Mouse (Mus musculus): ENCODE measurements around the gene Ugt2b38.
"Not testable (repeated sequence)": the region's sequence is repeated elsewhere in the genome, so short reads cannot be mapped to it uniquely, and the experiment has no call there.

Gene Ugt2b38

DNA sequence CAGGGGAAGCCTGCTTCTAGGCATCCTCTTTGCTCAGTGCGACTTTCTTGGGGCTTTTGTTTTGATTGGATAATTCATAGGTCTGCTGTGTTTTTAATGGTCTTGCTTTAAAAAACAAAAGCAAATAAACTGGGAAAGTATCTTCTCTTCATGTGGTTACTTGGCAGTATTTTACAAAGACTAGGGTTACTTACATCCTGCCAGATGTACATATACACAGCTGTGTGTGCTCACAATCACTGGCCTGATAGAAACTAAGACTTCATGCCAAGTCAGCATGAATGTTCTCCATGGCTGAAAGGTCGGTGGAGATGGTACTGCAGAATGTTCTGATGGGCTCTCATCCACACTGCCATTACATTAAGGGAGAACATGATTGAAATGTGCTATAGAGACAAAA, 33.2 kb downstream of the Ugt2b38 start:
- H3K4me1 ChIP-seq (replicated peaks; ENCODE audit: low read depth, low read length) = no peaks in the 10 kb centered on the region
- TF ChIP-seq CTCF (conservative IDR thresholded peaks at IDR 0.05; ENCODE audit: low read length) (no peak), NANOG (IDR thresholded peaks at IDR 0.05; ENCODE audit: borderline replicate concordance, low read length) (no peak), POU5F1 (IDR thresholded peaks at IDR 0.05; ENCODE audit: borderline replicate concordance, low read length) (no peak)
- H3K36me3 ChIP-seq (ENCODE audit: insufficient read depth, low read length) = no peaks in the 10 kb centered on the region
- no peaks in the 10 kb centered on the region for H3K9me3 ChIP-seq (ENCODE audit: low read length)
- no peaks in the 10 kb centered on the region for H3K27me3 ChIP-seq (ENCODE audit: insufficient read depth, low read length)
- no peak overlapping the region for H3K4me3 ChIP-seq (replicated peaks; ENCODE audit: low read length)

GRCm38 (mm10) chr5:87380234-87380633, 43.8 kb downstream of the Ugt2b38 start:
- H3K4me1 ChIP-seq (replicated peaks; ENCODE audit: low read depth, low read length) = no peaks in the 10 kb centered on the region
- H3K27me3 ChIP-seq (ENCODE audit: insufficient read depth, low read length) = no peaks in the 10 kb centered on the region
- no peak overlapping the region for H3K4me3 ChIP-seq (replicated peaks; ENCODE audit: low read length)
- H3K36me3 ChIP-seq (ENCODE audit: insufficient read depth, low read length) = no peaks in the 10 kb centered on the region
- TF ChIP-seq CTCF (conservative IDR thresholded peaks at IDR 0.05; ENCODE audit: low read length) (no peak), NANOG (IDR thresholded peaks at IDR 0.05; ENCODE audit: borderline replicate concordance, low read length) (no peak), POU5F1 (IDR thresholded peaks at IDR 0.05; ENCODE audit: borderline replicate concordance, low read length) (no peak)
- H3K9me3 ChIP-seq (ENCODE audit: low read length) = no peaks in the 10 kb centered on the region

DNA sequence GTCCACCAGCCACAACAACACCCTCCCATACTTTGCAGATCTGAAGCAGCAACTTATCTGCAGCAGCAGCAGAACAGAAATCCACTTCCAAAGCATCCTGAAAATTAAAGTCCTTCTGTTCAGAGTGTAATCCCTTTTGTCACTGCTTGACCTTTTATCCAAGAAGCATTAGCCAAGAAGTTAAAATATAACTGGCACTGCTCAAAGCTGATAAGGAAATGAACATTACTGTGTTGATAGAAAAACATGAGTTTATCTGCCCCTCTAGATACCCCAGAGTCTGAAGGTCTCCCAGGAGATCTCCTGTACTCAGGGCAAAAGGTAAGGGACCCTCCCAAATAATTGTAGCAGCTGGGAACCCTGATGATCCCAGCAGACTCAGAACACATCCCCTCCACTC, 44.2 kb downstream of the Ugt2b38 start:
- Histone ChIP-seq H3K4me3 (replicated peaks; ENCODE audit: low read length) (no peak overlapping the region), H3K4me1 (replicated peaks; ENCODE audit: low read depth, low read length) (no peaks in the 10 kb centered on the region), H3K36me3 (ENCODE audit: insufficient read depth, low read length) (no peaks in the 10 kb centered on the region), H3K27me3 (ENCODE audit: insufficient read depth, low read length) (no peaks in the 10 kb centered on the region), H3K9me3 (ENCODE audit: low read length) (no peaks in the 10 kb centered on the region)
- TF ChIP-seq POU5F1 (IDR thresholded peaks at IDR 0.05; ENCODE audit: borderline replicate concordance, low read length) (no peak), CTCF (conservative IDR thresholded peaks at IDR 0.05; ENCODE audit: low read length) (no peak), NANOG (IDR thresholded peaks at IDR 0.05; ENCODE audit: borderline replicate concordance, low read length) (no peak)

GRCm38 (mm10) chr5:87375874-87376383, 48.1 kb downstream of the Ugt2b38 start:
- H3K4me1 ChIP-seq (replicated peaks; ENCODE audit: low read depth, low read length) = no peaks in the 10 kb centered on the region
- no peak overlapping the region for H3K4me3 ChIP-seq (replicated peaks; ENCODE audit: low read length)
- TF ChIP-seq NANOG (IDR thresholded peaks at IDR 0.05; ENCODE audit: borderline replicate concordance, low read length) = no peak
- no peak for TF ChIP-seq CTCF (conservative IDR thresholded peaks at IDR 0.05; ENCODE audit: low read length)
- TF ChIP-seq POU5F1 (IDR thresholded peaks at IDR 0.05; ENCODE audit: borderline replicate concordance, low read length) = no peak
- no peaks in the 10 kb centered on the region for H3K27me3 ChIP-seq (ENCODE audit: insufficient read depth, low read length)
- no peaks in the 10 kb centered on the region for H3K36me3 ChIP-seq (ENCODE audit: insufficient read depth, low read length)
- peaks cover 4% of the 10 kb centered on the region for H3K9me3 ChIP-seq (ENCODE audit: low read length)

DNA sequence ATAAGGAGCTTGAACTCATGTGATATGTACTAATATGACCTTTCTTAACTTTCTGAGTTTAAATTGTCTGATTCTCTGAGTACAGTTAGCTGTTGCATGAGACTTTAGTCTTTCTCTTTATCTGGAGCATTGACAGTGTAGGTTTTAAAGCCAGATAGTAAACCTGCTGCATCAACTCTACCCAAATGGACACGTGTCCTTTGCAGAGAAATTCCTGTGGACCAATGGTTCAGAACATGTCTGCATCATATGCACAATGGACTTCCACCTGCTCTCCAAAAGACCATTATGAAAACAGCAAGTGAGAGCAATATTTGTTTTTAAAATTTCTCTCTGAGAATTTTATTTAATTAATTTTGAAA, 50.5 kb downstream of the Ugt2b38 start:
- no peaks in the 10 kb centered on the region for H3K4me1 ChIP-seq (replicated peaks; ENCODE audit: low read depth, low read length)
- peaks cover 15% of the 10 kb centered on the region for H3K9me3 ChIP-seq (ENCODE audit: low read length)
- no peak overlapping the region for H3K4me3 ChIP-seq (replicated peaks; ENCODE audit: low read length)
- TF ChIP-seq CTCF (conservative IDR thresholded peaks at IDR 0.05; ENCODE audit: low read length) (no peak), NANOG (IDR thresholded peaks at IDR 0.05; ENCODE audit: borderline replicate concordance, low read length) (no peak), POU5F1 (IDR thresholded peaks at IDR 0.05; ENCODE audit: borderline replicate concordance, low read length) (no peak)
- H3K36me3 ChIP-seq (ENCODE audit: insufficient read depth, low read length) = no peaks in the 10 kb centered on the region
- H3K27me3 ChIP-seq (ENCODE audit: insufficient read depth, low read length) = no peaks in the 10 kb centered on the region

GRCm38 (mm10) chr5:87372788-87373501, 51.1 kb downstream of the Ugt2b38 start:
- H3K9me3 ChIP-seq (ENCODE audit: low read length) = peaks cover 15% of the 10 kb centered on the region
- not testable (repeated sequence) for H3K4me1 ChIP-seq (replicated peaks; ENCODE audit: low read depth, low read length); H3K27me3 ChIP-seq (ENCODE audit: insufficient read depth, low read length); H3K4me3 ChIP-seq (replicated peaks; ENCODE audit: low read length); H3K36me3 ChIP-seq (ENCODE audit: insufficient read depth, low read length)

Measured in E14TG2a.4 (cell line).